Mouse (Mus musculus): ENCODE results near the gene Tbc1d25. TPM values are rescaled to one million over a fixed set of nuclear protein-coding genes. Genes with fewer than 3 reads are reported as not detected.

The Tbc1d25 gene
- polyA plus RNA-seq, 1 experiment, result 9.9 TPM

- Histone ChIP-seq H3K36me3 (ENCODE audit: control insufficient read depth, insufficient read depth) (peaks cover 42% of the 10 kb centered on the region), H3ac (ENCODE audit: control insufficient read depth, insufficient read length, low read depth) (peak within 1 kb of the TSS; percentile 94), H3K79me2 (ENCODE audit: control insufficient read depth, insufficient read depth) (peaks cover 44% of the 10 kb centered on the region), H3K79me3 (ENCODE audit: low read depth) (peaks cover 26% of the 10 kb centered on the region), H3K4me3 (ENCODE audit: insufficient read depth, poor library complexity, severe bottlenecking) (peak within 1 kb of the TSS; percentile 82), H3K27me3 (ENCODE audit: control insufficient read depth, insufficient read depth, insufficient read length) (no peaks in the 10 kb centered on the region)
- TF ChIP-seq MAX (IDR thresholded peaks at IDR 0.05) (peak; percentile 41), USF1 (IDR thresholded peaks at IDR 0.05; ENCODE audit: low read depth) (peak; percentile 74), MYOD1 (IDR thresholded peaks at IDR 0.05; ENCODE audit: control insufficient read depth, insufficient read length, low read depth) (no peak)
Observed at GRCm38 (mm10) chrX:8145153-8145991, 30.6 kb downstream of the Tbc1d25 start, which contains the start of gene Rbm3. TSS of gene Rbm3 (minus strand) at chrX:8145880.

DNA sequence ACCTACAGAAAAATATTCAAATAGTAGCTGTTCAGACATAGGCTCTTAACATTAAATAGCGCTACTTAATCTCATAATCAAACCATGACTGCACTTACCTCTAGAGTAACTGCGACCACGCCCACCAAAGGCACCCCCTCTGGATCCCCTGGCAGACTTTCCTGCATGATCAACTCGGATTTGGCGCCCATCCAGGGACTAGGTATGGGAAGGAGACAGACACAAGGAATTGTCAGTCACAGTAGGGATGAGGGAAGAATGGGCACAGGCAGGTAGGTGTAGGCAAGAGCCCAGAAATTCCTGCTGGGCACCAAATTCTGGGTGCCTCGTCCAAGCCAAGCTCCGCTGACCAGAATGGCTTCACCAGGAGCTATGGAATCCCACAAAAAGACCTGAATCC, 32.2 kb downstream of the Tbc1d25 start:
- Histone ChIP-seq H3K27me3 (ENCODE audit: control insufficient read depth, insufficient read depth, insufficient read length) (no peaks in the 10 kb centered on the region), H3K4me3 (ENCODE audit: insufficient read depth, poor library complexity, severe bottlenecking) (peak overlapping the region; percentile 82), H3K79me2 (ENCODE audit: control insufficient read depth, insufficient read depth) (peaks cover 47% of the 10 kb centered on the region), H3K36me3 (ENCODE audit: control insufficient read depth, insufficient read depth) (peaks cover 57% of the 10 kb centered on the region), H3K79me3 (ENCODE audit: low read depth) (peaks cover 26% of the 10 kb centered on the region), H3ac (ENCODE audit: control insufficient read depth, insufficient read length, low read depth) (peak overlapping the region; percentile 88)
- TF ChIP-seq CEBPB (IDR thresholded peaks at IDR 0.05; ENCODE audit: low read depth) (no peak), MAX (IDR thresholded peaks at IDR 0.05) (no peak), USF1 (IDR thresholded peaks at IDR 0.05; ENCODE audit: low read depth) (no peak), FOSL1 (IDR thresholded peaks at IDR 0.05; ENCODE audit: insufficient read depth, low read length, poor library complexity, severe bottlenecking) (no peak), MYOD1 (IDR thresholded peaks at IDR 0.05; ENCODE audit: control insufficient read depth, insufficient read length, low read depth) (no peak), CTCF (IDR thresholded peaks at IDR 0.05; ENCODE audit: control insufficient read depth, insufficient read depth, insufficient read length) (no peak)

- no peak for TF ChIP-seq MYOG (IDR thresholded peaks at IDR 0.05; ENCODE audit: control insufficient read depth, extremely low read depth, insufficient read length)
- no peak for TF ChIP-seq CEBPB (IDR thresholded peaks at IDR 0.05; ENCODE audit: low read depth)
- TF ChIP-seq MYOD1 (IDR thresholded peaks at IDR 0.05; ENCODE audit: control insufficient read depth, insufficient read length, low read depth), result no peak
- TF ChIP-seq CTCF (IDR thresholded peaks at IDR 0.05; ENCODE audit: control insufficient read depth, insufficient read depth, insufficient read length), result no peak
- TF ChIP-seq FOSL1 (IDR thresholded peaks at IDR 0.05; ENCODE audit: insufficient read depth, low read length, poor library complexity, severe bottlenecking), result no peak
- TF ChIP-seq MAX (IDR thresholded peaks at IDR 0.05), result no peak
- TF ChIP-seq USF1 (IDR thresholded peaks at IDR 0.05; ENCODE audit: low read depth), result no peak
- Histone ChIP-seq H3ac (ENCODE audit: control insufficient read depth, insufficient read length, low read depth) (no peak overlapping the region), H3K4me3 (ENCODE audit: insufficient read depth, poor library complexity, severe bottlenecking) (peak overlapping the region; percentile 14), H3K36me3 (ENCODE audit: control insufficient read depth, insufficient read depth) (peaks cover 65% of the 10 kb centered on the region), H3K79me3 (ENCODE audit: low read depth) (peaks cover 26% of the 10 kb centered on the region), H3K79me2 (ENCODE audit: control insufficient read depth, insufficient read depth) (peaks cover 47% of the 10 kb centered on the region), H3K27me3 (ENCODE audit: control insufficient read depth, insufficient read depth, insufficient read length) (no peaks in the 10 kb centered on the region)
Observed at GRCm38 (mm10) chrX:8142948-8143347, 33.0 kb downstream of the Tbc1d25 start.

DNA sequence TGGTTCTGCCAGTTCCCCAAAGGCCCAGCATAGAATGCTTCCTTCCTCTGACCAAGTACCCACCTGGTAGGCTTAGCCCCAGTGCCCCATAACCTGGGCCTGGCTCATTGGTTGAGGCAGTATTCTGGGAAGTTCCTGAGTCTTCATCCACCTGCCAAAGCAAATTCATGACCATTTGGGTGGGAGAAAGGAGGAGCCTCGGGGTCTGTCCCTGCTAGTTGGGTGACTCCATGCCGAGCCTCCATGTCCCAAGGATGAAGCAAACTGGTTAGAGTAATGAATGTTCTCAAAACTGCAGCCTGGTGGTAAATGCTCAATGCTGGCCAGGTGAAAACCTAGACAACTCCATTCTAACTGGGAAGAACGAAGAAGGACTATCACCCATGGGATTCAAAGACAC, 34.9 kb downstream of the Tbc1d25 start:
- Histone ChIP-seq H3K36me3 (ENCODE audit: control insufficient read depth, insufficient read depth) (peaks cover 65% of the 10 kb centered on the region), H3ac (ENCODE audit: control insufficient read depth, insufficient read length, low read depth) (no peak overlapping the region)
- TF ChIP-seq MYOD1 (IDR thresholded peaks at IDR 0.05; ENCODE audit: control insufficient read depth, insufficient read length, low read depth) (no peak), MAX (IDR thresholded peaks at IDR 0.05) (no peak), CTCF (IDR thresholded peaks at IDR 0.05; ENCODE audit: control insufficient read depth, insufficient read depth, insufficient read length) (no peak), CEBPB (IDR thresholded peaks at IDR 0.05; ENCODE audit: low read depth) (no peak), USF1 (IDR thresholded peaks at IDR 0.05; ENCODE audit: low read depth) (no peak), FOSL1 (IDR thresholded peaks at IDR 0.05; ENCODE audit: insufficient read depth, low read length, poor library complexity, severe bottlenecking) (no peak), MYOG (IDR thresholded peaks at IDR 0.05; ENCODE audit: control insufficient read depth, extremely low read depth, insufficient read length) (no peak)

DNA sequence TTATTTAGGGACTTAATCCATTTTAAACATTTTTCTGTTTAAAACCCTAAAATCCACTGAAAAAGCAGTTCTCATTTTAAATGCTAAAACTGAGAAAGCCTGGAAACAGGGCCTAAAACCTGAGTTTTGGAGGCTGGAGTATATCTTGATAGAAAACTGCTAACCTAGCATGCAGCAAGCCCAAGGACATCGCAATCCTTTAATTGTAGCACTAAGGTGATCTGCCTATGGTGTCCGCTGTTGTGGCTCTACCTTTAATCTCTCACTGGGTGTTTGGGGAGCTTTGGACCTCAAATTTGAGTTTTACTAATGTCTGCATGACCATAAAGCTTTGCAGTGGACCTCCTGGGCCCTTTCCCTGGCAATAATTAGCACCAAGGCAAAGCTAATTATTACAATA, 35.5 kb downstream of the Tbc1d25 start:
- no peak for TF ChIP-seq USF1 (IDR thresholded peaks at IDR 0.05; ENCODE audit: low read depth)
- TF ChIP-seq FOSL1 (IDR thresholded peaks at IDR 0.05; ENCODE audit: insufficient read depth, low read length, poor library complexity, severe bottlenecking), result no peak
- TF ChIP-seq MYOG (IDR thresholded peaks at IDR 0.05; ENCODE audit: control insufficient read depth, extremely low read depth, insufficient read length), result no peak
- no peak for TF ChIP-seq CTCF (IDR thresholded peaks at IDR 0.05; ENCODE audit: control insufficient read depth, insufficient read depth, insufficient read length)
- TF ChIP-seq CEBPB (IDR thresholded peaks at IDR 0.05; ENCODE audit: low read depth), result no peak
- TF ChIP-seq MYOD1 (IDR thresholded peaks at IDR 0.05; ENCODE audit: control insufficient read depth, insufficient read length, low read depth), result no peak
- TF ChIP-seq MAX (IDR thresholded peaks at IDR 0.05), result no peak
- no peaks in the 10 kb centered on the region for H3K27me3 ChIP-seq (ENCODE audit: control insufficient read depth, insufficient read depth, insufficient read length)
- no peak overlapping the region for H3K4me3 ChIP-seq (ENCODE audit: insufficient read depth, poor library complexity, severe bottlenecking)
- H3K79me3 ChIP-seq (ENCODE audit: low read depth), result peaks cover 26% of the 10 kb centered on the region
- peaks cover 47% of the 10 kb centered on the region for H3K79me2 ChIP-seq (ENCODE audit: control insufficient read depth, insufficient read depth)
- H3ac ChIP-seq (ENCODE audit: control insufficient read depth, insufficient read length, low read depth), result no peak overlapping the region
- H3K36me3 ChIP-seq (ENCODE audit: control insufficient read depth, insufficient read depth), result peaks cover 65% of the 10 kb centered on the region

More for the DNA sequence above, 34.9 kb downstream of the Tbc1d25 start:
- peaks cover 47% of the 10 kb centered on the region for H3K79me2 ChIP-seq (ENCODE audit: control insufficient read depth, insufficient read depth)
- no peaks in the 10 kb centered on the region for H3K27me3 ChIP-seq (ENCODE audit: control insufficient read depth, insufficient read depth, insufficient read length)
- peaks cover 26% of the 10 kb centered on the region for H3K79me3 ChIP-seq (ENCODE audit: low read depth)
- H3K4me3 ChIP-seq (ENCODE audit: insufficient read depth, poor library complexity, severe bottlenecking), result no peak overlapping the region

Data from C2C12 (cell line).